Mouse (Mus musculus): ENCODE data around the gene Rbck1. TPM values are rescaled to one million over a fixed set of nuclear protein-coding genes. Genes with fewer than 3 reads are reported as not detected.
A peak's percentile ranks its signal among the peaks of the same experiment; 100 is the strongest.

Rbck1 gene
- polyA plus RNA-seq, 1 experiment = 38.1 TPM

GRCm38 (mm10) chr2:152330858-152331423, 1.5 kb downstream of the Rbck1 start:
- Histone ChIP-seq H3K27ac (replicated peaks; ENCODE audit: low read depth, low read length) (no peak overlapping the region), H3K4me1 (ENCODE audit: control insufficient read depth, insufficient read depth, insufficient read length, low read length) (peaks cover 12% of the 10 kb centered on the region), H3K4me3 (ENCODE audit: insufficient read depth, low read depth, low read length) (peak overlapping the region; percentile 84; the same call in 1 of the 2 replicates)

DNA sequence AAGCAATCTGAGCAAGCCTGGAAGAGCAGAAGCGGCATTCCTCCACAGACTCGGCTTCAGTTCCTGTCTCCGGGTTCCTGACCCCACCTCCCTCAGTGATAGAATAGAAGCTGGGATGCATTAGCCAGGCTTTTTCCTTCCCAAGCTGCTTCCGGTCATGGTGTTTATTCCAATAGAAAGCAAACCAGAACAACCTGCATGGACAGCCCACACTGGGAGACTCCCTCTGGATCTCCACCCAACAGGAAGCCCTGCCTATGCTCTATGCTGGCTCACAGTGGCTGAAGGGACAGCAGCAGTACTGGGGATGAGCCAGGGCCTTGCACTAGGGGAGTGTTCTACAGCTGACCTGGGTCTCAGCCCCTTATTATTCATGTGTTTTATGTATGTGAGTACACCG, 4.5 kb downstream of the Rbck1 start:
- H3K4me1 ChIP-seq (ENCODE audit: control insufficient read depth, insufficient read depth, insufficient read length, low read length) = peaks cover 8% of the 10 kb centered on the region
- H3K27ac ChIP-seq (replicated peaks; ENCODE audit: low read depth, low read length) = 0 out of 2 replicates have a peak overlapping the region, but pooled peaks have one; percentile 46
- no peak overlapping the region for H3K4me3 ChIP-seq (ENCODE audit: insufficient read depth, low read depth, low read length)

DNA sequence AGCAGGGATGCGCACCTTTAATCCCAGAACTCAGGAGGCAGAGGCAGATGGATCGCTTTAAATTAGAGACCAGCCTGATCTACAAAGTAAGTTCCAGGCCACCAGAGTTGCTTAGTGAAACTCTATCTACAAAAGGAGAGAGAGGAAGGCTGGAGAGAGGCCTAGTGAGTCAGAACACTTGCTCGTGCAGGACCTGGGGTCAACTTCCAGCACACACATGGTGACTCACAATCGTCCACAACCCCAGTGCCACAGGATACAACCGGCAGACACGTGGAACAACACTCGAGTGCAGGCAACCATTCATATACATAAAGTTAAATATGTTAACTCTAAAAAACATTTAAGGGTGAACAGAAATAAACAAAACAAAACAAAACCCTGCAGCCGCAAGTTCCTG, 5.8 kb downstream of the Rbck1 start:
- Histone ChIP-seq H3K27ac (replicated peaks; ENCODE audit: low read depth, low read length) (no peak overlapping the region), H3K4me1 (ENCODE audit: control insufficient read depth, insufficient read depth, insufficient read length, low read length) (peaks cover 8% of the 10 kb centered on the region), H3K4me3 (ENCODE audit: insufficient read depth, low read depth, low read length) (no peak overlapping the region)

DNA sequence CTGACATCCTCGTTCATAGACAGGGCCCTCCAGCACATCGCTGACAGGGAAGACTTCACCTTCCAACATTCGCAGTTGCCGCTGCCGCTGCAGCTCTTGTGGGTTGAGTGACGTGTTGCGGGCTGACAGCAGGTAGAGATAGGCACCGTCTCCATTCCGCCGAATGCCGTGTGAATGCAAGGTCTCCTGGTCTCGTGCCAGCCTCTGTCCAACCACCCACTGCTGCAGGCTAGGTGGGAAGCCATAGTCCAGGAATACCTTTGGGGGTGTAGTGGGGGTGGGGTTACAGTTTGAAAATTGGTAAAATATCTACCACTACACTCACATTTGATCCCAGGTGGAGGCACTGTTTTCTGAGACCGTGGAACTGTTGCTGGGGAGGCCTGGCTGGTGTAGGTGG, 6.3 kb downstream of the Rbck1 start:
- Histone ChIP-seq H3K27ac (replicated peaks; ENCODE audit: low read depth, low read length) (no peak overlapping the region), H3K4me3 (ENCODE audit: insufficient read depth, low read depth, low read length) (no peak overlapping the region), H3K4me1 (ENCODE audit: control insufficient read depth, insufficient read depth, insufficient read length, low read length) (peaks cover 5% of the 10 kb centered on the region)

DNA sequence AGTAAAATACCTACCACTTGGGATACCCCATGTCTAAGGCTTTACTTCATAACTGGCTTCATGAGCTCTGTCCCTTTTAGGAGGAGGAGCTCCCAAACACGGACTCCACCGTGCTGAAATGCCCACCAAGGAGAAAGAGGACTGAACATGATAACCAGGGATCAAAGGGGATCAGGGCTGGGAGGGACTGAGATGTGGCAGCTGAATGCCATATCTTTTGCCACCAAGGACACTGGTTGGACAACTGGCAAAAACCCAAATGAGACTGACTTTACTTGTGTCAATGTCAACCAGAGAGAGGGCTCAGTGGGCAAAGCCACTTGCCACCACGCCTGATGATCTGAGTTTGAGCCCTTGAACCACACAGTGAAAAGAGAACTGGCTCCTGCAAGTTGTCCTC, 7.6 kb downstream of the Rbck1 start:
- H3K4me1 ChIP-seq (ENCODE audit: control insufficient read depth, insufficient read depth, insufficient read length, low read length) = no peaks in the 10 kb centered on the region
- H3K27ac ChIP-seq (replicated peaks; ENCODE audit: low read depth, low read length) = no peak overlapping the region
- H3K4me3 ChIP-seq (ENCODE audit: insufficient read depth, low read depth, low read length) = no peak overlapping the region

- H3K27ac ChIP-seq (replicated peaks; ENCODE audit: low read depth, low read length) = no peak overlapping the region
- no peak overlapping the region for H3K4me3 ChIP-seq (ENCODE audit: insufficient read depth, low read depth, low read length)
- no peaks in the 10 kb centered on the region for H3K4me1 ChIP-seq (ENCODE audit: control insufficient read depth, insufficient read depth, insufficient read length, low read length)
These were observed 8.5 kb downstream of the Rbck1 start for GRCm38 (mm10) chr2:152323971-152324370.

- H3K4me1 ChIP-seq (ENCODE audit: control insufficient read depth, insufficient read depth, insufficient read length, low read length) = no peaks in the 10 kb centered on the region
- no peak overlapping the region for H3K27ac ChIP-seq (replicated peaks; ENCODE audit: low read depth, low read length)
- no peak overlapping the region for H3K4me3 ChIP-seq (ENCODE audit: insufficient read depth, low read depth, low read length)
These were observed 10.3 kb downstream of the Rbck1 start for GRCm38 (mm10) chr2:152322198-152322597.

- no peak overlapping the region for H3K4me3 ChIP-seq (ENCODE audit: insufficient read depth, low read depth, low read length)
- H3K4me1 ChIP-seq (ENCODE audit: control insufficient read depth, insufficient read depth, insufficient read length, low read length) = no peaks in the 10 kb centered on the region
- no peak overlapping the region for H3K27ac ChIP-seq (replicated peaks; ENCODE audit: low read depth, low read length)
These were observed 10.9 kb downstream of the Rbck1 start for GRCm38 (mm10) chr2:152321558-152321957.

- H3K4me3 ChIP-seq (ENCODE audit: insufficient read depth, low read depth, low read length) = no peak overlapping the region
- no peak overlapping the region for H3K27ac ChIP-seq (replicated peaks; ENCODE audit: low read depth, low read length)
- no peaks in the 10 kb centered on the region for H3K4me1 ChIP-seq (ENCODE audit: control insufficient read depth, insufficient read depth, insufficient read length, low read length)
These were observed 15.4 kb downstream of the Rbck1 start for GRCm38 (mm10) chr2:152317054-152317453.

DNA sequence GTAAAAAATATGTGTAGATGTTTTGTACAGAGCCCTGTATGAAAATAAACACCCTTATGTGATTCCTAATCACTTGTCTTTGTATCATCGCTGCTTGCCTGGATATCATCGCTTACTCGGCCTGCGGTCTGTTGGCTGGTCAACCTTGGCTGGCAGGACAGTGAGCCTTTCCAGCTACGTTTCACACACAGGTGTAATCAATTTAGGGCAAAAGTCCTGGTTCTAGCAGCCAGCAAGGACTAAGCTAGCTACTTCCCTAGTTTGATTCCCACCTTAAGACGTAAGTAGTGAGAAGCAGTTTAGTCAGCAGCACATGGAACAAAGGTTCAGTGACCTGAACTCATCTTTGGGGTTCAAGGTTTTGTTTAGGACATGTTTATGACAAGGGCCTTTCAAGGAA, 18.5 kb downstream of the Rbck1 start:
- Histone ChIP-seq H3K4me3 (ENCODE audit: insufficient read depth, low read depth, low read length) (no peak overlapping the region), H3K4me1 (ENCODE audit: control insufficient read depth, insufficient read depth, insufficient read length, low read length) (no peaks in the 10 kb centered on the region), H3K27ac (replicated peaks; ENCODE audit: low read depth, low read length) (no peak overlapping the region)

DNA sequence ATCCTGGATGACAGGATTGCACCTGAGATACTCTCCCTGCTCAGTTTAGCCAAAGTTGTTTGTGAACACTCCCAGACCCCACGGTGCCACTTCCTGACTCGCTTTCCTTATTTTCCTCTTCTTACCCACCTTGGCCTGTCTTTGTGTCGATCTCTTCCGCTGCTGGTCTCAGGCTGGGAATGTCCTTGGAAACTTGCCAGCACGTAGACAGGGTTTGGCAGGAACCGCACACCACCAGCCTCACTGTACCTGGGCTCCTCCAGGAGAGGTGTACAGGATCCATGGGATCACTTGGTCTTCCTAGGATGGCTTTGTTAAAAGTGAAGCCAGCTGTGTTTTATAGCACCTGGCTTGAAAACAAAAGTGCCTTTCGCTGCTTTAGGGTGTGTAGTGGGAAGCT, 19.5 kb downstream of the Rbck1 start:
- no peak overlapping the region for H3K4me3 ChIP-seq (ENCODE audit: insufficient read depth, low read depth, low read length)
- no peaks in the 10 kb centered on the region for H3K4me1 ChIP-seq (ENCODE audit: control insufficient read depth, insufficient read depth, insufficient read length, low read length)
- no peak overlapping the region for H3K27ac ChIP-seq (replicated peaks; ENCODE audit: low read depth, low read length)

DNA sequence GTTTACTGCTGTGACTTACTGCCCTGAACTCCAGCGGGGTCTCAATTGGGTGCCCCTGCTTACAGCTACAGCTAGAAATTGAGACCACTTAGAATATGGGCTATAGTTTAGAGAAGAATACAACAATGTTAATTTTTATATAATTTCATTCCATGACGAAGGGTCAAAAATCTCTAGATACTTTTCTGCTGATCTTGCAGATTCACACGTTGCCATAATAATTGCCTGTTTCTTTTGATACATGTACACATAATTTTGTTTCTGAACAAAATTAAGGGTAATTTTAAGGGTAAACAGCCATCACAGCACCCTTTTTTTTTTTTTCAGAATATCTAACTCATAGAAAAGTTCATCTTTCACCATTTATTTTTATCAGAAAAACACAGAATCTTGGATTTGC, 25.3 kb downstream of the Rbck1 start:
- Histone ChIP-seq H3K4me1 (ENCODE audit: control insufficient read depth, insufficient read depth, insufficient read length, low read length) (peaks cover 5% of the 10 kb centered on the region; the same call in 1 of the 2 replicates), H3K27ac (replicated peaks; ENCODE audit: low read depth, low read length) (no peak overlapping the region)

DNA sequence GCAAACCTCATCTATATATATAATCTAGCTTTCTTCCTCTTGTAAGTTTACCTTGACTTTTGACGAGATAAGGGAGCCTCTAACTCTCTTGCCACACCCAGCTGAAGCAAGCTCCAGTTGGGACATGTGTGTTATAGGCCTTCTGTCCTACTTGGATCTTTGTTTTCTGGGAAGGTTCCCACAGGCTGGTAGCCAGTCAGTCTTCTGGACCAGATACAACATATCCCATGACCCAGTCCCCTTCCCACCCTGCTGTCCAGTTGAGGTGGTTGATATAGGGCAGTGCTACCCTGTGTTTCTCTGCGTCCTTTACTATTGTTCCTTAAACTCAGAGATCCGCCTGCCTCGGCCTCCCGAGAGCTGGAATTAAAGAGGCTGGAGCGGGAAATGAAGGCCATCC, 27.0 kb downstream of the Rbck1 start:
- Histone ChIP-seq H3K27ac (replicated peaks; ENCODE audit: low read depth, low read length) (peak overlapping the region; percentile 85), H3K4me1 (ENCODE audit: control insufficient read depth, insufficient read depth, insufficient read length, low read length) (peaks cover 7% of the 10 kb centered on the region), H3K4me3 (ENCODE audit: insufficient read depth, low read depth, low read length) (no peak overlapping the region)

More for the DNA sequence above, 25.3 kb downstream of the Rbck1 start:
- H3K4me3 ChIP-seq (ENCODE audit: insufficient read depth, low read depth, low read length) = no peak overlapping the region

GRCm38 (mm10) chr2:152303781-152304180, 28.7 kb downstream of the Rbck1 start:
- peaks cover 7% of the 10 kb centered on the region for H3K4me1 ChIP-seq (ENCODE audit: control insufficient read depth, insufficient read depth, insufficient read length, low read length)
- H3K27ac ChIP-seq (replicated peaks; ENCODE audit: low read depth, low read length) = no peak overlapping the region
- H3K4me3 ChIP-seq (ENCODE audit: insufficient read depth, low read depth, low read length) = no peak overlapping the region

GRCm38 (mm10) chr2:152302862-152303261, 29.6 kb downstream of the Rbck1 start:
- peaks cover 10% of the 10 kb centered on the region for H3K4me1 ChIP-seq (ENCODE audit: control insufficient read depth, insufficient read depth, insufficient read length, low read length)
- no peak overlapping the region for H3K4me3 ChIP-seq (ENCODE audit: insufficient read depth, low read depth, low read length)
- no peak overlapping the region for H3K27ac ChIP-seq (replicated peaks; ENCODE audit: low read depth, low read length)

GRCm38 (mm10) chr2:152294541-152294940, 37.9 kb downstream of the Rbck1 start:
- peak overlapping the region; percentile 92 for H3K4me3 ChIP-seq (ENCODE audit: insufficient read depth, low read depth, low read length)
- H3K27ac ChIP-seq (replicated peaks; ENCODE audit: low read depth, low read length) = peak overlapping the region; percentile 87
- peaks cover 21% of the 10 kb centered on the region for H3K4me1 ChIP-seq (ENCODE audit: control insufficient read depth, insufficient read depth, insufficient read length, low read length)
